Mouse (Mus musculus): ENCODE data around the gene Akap2.

Gene Akap2

DNA sequence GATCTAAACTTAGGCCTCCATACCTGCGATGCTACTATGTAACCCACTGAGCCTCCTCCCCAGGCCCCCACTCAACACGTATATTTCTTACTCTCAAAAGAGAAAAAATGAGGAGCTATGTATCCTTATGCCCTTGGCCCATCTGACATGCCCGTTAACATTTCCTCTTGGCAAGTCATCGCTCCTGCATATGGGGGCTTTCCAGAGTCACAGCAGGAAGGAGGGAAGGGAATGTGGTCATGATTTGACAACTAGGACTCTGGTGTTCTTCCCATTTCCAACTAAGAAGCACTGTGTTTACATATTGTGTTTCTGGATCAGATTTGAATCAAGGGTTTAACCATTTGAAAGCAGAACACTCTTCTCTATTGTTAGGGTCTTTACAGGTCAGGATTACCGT, 15.9 kb upstream of the Akap2 start:
- DNase-seq (ENCODE audit: low spot score in 2 of 2), result no peak

DNA sequence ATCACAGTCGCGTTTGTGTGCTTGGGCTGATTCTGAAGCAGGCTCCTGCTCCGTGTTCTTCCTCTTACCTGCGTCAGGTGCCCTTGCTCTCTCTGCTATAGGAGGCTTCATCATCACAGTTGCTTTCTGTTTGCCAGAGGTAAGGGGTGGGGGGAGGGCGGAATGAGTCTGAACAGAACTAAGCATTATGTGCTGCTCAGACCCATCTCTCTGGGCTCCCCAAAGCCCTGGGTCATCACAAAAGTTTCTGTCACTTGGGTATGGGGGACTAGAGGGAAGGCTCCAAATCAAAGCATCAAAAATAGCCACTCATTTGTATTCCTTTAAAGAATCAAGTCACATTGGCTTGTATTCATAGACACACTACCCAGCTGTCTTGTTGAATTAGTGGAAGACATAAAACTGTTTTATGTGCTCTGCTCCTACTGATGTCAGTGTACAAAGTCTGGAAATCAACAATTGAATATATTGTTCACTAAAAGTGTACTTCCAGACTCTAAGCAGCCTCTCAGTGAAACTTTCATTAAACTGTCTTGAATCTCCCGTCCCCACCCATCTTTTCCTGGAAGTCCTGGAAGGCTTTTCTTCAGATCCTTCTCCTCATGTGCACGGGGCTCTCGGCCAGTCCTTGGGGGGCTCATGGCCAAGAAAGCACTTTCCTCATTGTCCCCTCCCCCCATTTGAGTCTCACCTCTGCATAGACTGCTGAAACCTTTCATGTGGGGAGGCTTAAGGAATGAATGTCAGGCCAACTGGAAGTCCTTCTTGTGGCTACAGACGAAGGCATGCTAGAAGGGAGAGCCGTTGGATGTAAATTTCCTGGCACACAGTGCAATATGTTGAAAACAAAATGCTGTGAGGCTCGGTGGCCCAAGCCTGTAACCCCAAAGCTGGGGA, 13.6 kb upstream of the Akap2 start:
- DNase-seq (ENCODE audit: low spot score in 2 of 2), result no peak

DNA sequence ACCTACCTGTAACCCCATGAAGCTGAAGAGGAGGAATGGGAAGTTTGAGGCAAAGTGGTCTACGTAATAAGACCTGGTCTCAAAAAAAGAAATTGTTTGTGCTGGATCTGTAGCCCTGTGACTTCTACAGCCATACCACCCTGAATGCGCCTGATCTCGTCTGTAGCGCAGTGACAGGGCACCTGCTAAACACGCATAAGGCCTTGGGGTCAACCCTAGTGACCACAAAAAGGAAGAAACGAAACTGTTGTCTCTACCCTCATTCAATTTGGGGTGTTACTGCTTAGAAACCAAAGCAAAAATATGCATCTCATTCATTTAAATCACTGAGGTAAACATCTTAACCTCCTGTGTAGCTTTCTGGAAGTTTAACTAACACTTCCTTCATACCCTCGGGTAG, 12.9 kb upstream of the Akap2 start:
- no peak for DNase-seq (ENCODE audit: low spot score in 2 of 2)

DNA sequence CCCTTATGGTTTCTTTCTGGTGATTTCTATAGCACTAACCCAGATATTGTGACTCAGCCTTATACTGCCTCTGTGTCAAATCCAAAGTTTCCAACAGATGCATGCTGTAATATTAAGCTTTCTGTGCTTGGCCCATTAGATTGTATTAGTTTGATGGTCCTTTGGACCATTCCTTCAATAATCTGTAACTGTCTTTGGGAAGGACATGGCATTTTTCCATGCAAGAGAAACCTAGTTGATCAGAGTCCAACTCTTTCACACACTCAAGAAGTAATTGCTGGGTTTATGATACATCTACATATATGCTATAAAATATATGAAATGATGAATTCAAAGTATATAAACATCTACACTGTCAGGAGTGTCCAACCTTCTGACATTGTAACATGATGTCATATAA, 1.6 kb upstream of the Akap2 start:
- DNase-seq (ENCODE audit: low spot score in 2 of 2), result no peak

DNA sequence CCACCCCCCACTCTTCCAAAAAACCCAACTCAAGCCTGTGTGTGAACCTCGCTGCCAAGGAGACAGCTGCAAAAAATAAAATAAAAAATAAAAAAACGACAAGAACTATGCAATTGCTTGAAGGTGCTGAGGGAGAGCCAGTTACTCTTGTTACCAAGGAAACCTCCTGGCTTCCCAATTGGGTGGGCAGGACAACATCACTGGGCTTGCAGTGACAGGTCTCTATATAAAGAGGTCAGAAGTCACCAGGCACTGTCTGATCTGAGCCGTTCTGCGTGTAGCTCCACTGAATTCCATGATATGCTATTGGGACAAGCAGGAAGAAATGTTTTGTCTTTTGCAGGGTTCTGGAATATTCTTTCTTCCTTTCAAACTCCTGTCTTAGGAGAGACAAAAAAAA, 722 bp upstream of the Akap2 start:
- DNase-seq (ENCODE audit: low spot score in 2 of 2), result no peak

DNA sequence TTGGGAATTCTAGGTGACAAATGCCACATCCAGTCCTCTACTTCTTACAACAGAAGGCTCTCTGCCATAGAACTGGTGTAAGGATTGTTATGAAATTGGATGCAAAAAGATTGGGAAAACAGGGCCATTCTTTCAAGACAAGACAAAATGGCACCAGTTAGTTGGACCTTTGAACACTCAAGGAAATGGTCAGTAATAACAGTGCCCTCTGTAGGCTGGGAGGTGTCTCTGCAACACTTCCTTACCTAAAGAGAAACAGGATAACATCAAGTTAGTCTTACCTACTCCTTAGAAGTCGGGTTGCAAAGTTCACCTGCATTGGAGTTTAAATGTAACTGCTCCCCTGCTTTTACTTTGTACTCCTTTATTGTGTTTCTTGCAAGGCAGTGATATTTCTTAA, 1.9 kb downstream of the Akap2 start:
- DNase-seq (ENCODE audit: low spot score in 2 of 2), result no peak

DNA sequence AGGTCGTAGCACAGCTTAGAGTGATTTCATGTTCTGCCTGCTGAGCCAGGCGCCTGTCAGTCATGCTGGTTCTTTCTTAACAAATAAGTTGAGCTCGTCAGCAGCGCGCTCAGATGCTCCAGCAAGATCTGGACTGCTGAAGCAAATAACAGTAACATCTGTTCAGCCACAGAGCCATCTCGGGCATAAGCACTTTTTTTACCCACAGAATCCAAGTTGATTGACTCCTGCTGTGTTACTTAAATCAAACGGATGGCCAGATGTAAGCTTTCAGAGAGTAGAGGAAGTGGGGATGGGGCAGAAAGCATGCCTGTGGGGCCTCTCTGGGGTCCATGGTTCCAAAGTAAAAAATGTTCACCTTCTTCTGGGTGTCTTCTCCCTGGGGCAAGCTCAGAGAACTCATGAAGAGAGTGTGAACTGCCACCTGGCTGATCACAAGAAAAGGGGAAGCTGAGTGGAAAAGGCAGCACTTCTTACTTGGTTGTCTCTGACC, 3.5 kb downstream of the Akap2 start:
- DNase-seq (ENCODE audit: low spot score in 2 of 2), result no peak

GRCm38 (mm10) chr4:57722296-57722695, 4.8 kb downstream of the Akap2 start:
- no peak for DNase-seq (ENCODE audit: low spot score in 2 of 2)

DNA sequence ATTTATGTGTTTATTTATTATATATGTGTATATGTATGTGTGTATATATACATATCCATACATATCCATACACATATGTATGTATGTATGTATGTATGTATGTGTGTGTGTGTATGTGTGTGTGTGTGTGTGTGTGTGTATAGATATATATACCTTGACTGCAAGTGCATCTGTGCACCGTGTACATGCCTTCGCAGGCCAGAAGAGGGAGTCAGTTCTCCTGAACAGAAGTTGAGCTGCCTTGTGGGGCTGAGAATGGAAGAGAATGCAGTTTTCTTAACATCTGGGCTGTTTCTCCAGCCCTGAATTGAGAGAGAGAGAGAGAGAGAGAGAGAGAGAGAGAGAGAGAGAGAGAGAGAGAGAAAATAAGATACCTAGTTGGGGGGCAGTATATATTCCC, 6.2 kb downstream of the Akap2 start:
- no peak for DNase-seq (ENCODE audit: low spot score in 2 of 2)

DNA sequence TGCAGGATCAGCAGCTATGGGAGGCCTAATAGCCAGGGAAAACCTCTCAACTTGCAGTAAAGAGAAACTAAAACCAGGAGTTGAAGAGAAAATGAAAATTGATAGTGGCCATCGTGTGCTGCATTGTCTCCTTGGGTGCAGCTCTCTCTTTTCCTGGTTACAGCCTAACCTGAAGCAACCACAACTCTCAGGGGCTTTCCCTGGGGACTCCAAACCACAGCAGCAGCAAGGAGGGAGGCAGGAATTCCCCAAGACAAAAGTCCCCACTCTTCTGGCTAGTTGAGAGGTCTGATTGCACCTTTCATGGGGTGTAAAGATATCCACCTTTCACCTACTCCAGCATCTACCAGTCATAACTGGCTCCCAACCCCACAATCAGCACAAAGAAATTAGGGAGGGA, 8.1 kb downstream of the Akap2 start:
- DNase-seq (ENCODE audit: low spot score in 2 of 2), result no peak

DNA sequence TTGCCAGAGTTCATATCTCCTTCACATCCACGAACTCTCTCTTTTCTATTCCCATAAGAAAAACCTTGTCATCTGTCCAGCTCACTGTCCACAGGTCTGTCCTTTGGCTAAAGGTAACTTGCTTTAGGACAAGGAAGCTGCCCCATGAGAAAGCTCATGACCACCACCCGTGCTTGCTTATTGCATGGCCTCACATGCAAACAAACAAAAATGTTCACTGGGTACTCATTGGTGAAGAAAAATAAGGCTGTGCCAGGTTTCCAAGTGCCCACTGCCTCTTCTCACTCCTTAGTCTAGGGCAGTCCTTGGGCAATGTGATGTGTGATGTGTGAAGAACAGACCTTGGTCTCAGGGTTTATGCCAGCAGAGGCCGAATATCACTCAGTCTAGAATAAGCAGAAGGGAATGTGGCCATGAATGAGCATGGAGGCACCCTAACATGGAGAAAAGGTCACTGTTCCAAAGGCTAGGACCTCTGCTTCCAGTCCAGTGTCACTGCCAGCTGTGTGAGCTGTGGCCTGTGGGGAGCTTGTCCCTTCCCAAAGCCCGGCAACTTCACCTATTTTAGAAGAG, 11.2 kb downstream of the Akap2 start:
- DNase-seq (ENCODE audit: low spot score in 2 of 2), result no peak

DNA sequence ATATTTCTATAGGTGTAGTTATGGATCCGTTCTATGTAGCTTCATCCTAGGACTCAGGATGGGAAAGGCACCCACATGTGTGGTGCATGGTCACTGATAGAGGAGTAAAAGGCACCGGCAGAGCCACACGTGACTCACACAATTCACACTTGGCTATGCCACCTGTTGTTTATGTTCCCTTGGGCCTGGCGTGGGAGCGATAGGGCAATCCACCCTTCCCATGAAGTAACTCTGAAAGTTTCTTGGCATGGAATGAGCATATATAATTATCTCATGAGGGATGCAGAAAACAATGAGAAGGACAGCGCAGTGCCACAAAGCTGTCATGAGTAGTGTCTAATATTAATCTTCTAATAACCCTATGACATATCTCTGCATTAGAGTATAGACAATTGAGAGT, 12.6 kb downstream of the Akap2 start:
- DNase-seq (ENCODE audit: low spot score in 2 of 2), result no peak

GRCm38 (mm10) chr4:57730801-57731598, 13.5 kb downstream of the Akap2 start:
- DNase-seq (ENCODE audit: low spot score in 2 of 2), result no peak

- DNase-seq (ENCODE audit: low spot score in 2 of 2), result no peak
Measured at GRCm38 (mm10) chr4:57732351-57732750, 14.9 kb downstream of the Akap2 start.

DNA sequence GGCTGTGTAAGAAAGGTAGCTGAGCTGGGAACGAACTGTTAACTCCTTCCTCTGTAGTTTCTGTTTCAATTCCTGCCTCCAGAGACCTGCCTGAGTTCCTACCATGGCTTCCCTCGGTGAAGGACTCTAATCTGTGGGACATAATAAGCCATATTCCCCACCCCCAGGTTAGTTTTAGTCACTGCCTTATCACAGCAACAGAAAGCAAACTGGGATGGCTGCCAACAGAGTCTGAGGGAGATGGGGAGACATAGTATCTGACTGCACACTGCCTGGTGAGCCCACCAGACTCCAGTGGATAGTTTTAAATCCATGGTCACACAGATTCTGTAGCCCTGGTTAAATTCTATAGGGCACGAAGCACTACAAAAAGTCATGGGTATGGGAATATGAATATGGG, 16.0 kb downstream of the Akap2 start:
- no peak for DNase-seq (ENCODE audit: low spot score in 2 of 2)

- DNase-seq (ENCODE audit: low spot score in 2 of 2), result no peak
Measured at GRCm38 (mm10) chr4:57735426-57735825, 18.0 kb downstream of the Akap2 start.

DNA sequence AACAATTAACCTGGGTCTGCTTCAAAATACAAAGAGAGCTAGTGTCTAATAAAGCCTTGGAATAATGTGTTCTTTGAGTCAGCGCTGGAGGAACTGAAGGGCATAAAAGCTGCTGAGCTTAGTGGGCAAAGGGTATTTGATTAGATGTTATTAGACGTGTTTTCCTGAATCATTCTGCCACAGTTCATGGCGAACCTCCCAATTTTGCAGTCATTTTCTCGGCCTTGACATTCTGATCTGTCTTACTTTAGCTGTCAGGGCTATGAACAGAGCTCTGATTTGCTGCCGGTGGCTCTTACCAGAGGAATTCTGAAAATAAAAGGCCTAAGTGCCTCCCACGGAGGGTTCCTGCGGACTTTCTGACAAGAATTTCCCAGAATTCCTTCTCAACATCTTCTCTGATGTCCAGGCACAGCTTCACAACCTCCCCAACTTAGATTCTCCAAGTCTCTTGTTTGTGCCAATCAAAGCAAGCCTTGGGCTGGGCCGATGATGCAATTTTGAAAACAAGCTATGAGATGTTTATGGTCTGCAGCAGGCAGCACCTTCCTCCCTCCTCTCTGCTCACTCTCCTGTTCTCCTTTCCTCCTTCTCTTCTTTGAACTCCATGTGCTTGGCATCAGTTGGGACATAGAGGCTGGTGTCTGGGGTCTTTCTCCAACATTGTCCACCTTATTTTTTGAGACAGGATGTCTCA, 21.5 kb downstream of the Akap2 start:
- no peak for DNase-seq (ENCODE audit: low spot score in 2 of 2)

DNA sequence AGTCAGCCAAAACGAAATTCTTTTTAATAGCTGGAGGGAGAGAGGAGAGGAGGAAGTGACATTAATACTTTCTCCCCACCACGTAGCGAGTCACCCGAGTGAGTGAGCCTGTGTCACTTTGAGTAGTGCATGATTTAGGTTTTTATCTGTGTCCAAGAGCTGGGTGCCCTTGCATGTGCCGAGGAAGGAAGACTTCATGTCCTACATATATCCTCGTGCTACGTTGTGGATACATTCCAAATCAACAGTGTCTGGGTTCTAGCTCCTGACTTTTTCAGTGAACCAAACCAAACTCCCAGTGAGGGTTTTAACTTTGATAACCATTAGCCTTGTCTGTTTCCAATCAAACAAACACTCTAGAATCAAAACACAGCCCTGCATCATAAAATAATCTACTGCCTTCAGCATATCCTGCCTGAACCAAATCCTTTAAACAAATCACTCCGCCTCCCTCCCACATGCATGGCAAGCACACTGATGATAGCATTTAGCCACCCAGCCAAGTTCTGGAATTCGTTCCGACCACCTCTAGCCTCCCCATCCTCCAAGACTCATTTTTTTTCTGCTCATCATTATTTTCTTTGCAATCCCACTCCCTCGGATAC, 26.0 kb downstream of the Akap2 start:
- DNase-seq (ENCODE audit: low spot score in 2 of 2), result no peak

- no peak for DNase-seq (ENCODE audit: low spot score in 2 of 2)
Measured at GRCm38 (mm10) chr4:57750651-57751050, 33.2 kb downstream of the Akap2 start.

DNA sequence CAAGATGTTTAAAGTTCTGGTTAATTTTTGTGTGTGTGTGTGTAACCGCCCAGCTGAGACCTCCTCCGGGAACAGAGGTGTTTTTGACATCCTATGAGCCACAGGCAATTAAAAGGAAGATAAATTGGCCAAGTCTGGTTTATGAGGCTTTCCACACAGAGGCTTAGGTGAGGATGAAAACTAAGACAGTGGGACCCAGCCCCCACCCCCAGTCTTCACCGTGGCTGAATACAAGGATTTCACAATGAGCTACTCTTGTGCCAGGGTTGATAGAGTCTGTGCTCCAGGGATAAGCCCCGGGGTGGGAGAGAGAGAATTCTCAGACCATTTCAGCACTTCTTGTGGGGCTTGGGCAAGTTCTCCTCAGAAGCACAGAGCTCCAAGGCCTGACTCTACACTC, 33.6 kb downstream of the Akap2 start:
- DNase-seq (ENCODE audit: low spot score in 2 of 2), result no peak

DNA sequence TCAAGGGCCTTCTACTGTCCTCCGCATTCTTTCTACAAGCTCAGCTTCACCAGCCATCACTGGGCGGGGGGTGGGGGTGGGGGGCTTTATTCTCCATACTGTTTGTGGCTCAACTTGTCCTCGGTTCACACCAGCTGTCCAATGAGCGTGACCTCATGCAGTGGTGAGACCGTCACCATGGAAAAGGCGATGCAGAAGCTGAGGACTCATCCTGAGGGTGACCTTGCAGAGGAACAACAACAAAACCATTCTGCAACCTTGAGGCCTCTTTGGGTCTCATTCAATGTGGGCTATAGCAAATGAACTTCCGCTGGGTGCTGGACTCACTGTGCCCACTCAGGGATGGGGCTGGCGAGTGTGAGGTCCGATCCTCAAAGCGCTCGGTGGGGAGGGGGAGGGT, 34.1 kb downstream of the Akap2 start:
- DNase-seq (ENCODE audit: low spot score in 2 of 2), result no peak

- DNase-seq (ENCODE audit: low spot score in 2 of 2), result no peak
Measured at GRCm38 (mm10) chr4:57755085-57755484, 37.6 kb downstream of the Akap2 start.
